Mouse (Mus musculus) kidney, adult 2 months (tissue): ENCODE measurements around the gene Rab3c. TPM values are rescaled to one million over a fixed set of nuclear protein-coding genes. Genes with fewer than 3 reads are reported as not detected.

Source experiments
- DNase-seq: peaks from one replicate; pipeline ENCODE4 v3.0.0; 2021
- H3K27ac ChIP-seq: fragments of 200-500 bp; 2 replicates; pipeline ENCODE4 v1.5.1; 2012; ENCODE audit warnings: low read depth, low read length, control low read depth, inconsistent platforms; ENCODE audit not compliant: insufficient read depth
- H3K27me3 ChIP-seq: fragments of 200-500 bp; replicated peaks from 2 replicates; pipeline ENCODE4 v1.6.1; 2012; ENCODE audit warnings: mild to moderate bottlenecking, moderate library complexity, low read length, inconsistent platforms; ENCODE audit not compliant: control insufficient read depth, insufficient read depth
- H3K36me3 ChIP-seq: fragments of 200-500 bp; 2 replicates; pipeline ENCODE4 v1.6.1; 2012; ENCODE audit warnings: mild to moderate bottlenecking, moderate library complexity, low read length, inconsistent platforms; ENCODE audit not compliant: control insufficient read depth, insufficient read depth
- H3K4me1 ChIP-seq: fragments of 200-500 bp; 2 replicates; pipeline ENCODE4 v1.6.1; 2011; ENCODE audit warnings: low read length; ENCODE audit not compliant: control insufficient read depth, insufficient read depth
- H3K4me3 ChIP-seq: fragments of 200-500 bp; 2 replicates; pipeline ENCODE4 v1.5.1; 2011; ENCODE audit warnings: mild to moderate bottlenecking, low read depth, low read length, control low read depth; ENCODE audit not compliant: insufficient read depth
- CTCF ChIP-seq: fragments of 200-500 bp; conservative IDR thresholded peaks from 2 replicates; pipeline ENCODE4 v1.5.1; 2011; ENCODE audit warnings: low read depth, mild to moderate bottlenecking, control low read depth, low read length, moderate library complexity, mixed read lengths; ENCODE audit not compliant: insufficient read depth, insufficient read length
- POLR2A ChIP-seq: fragments of 200-500 bp; IDR thresholded peaks from one replicate; pipeline ENCODE4 v1.6.1; 2011; ENCODE audit warnings: low read depth, low read length, control low read depth
- WGBS: fragments of 180-500 bp; shearing (Covaris S2); methylation state at CpG from one replicate; pipeline ENCODE4 v1.1.7; 2018; 5-methylcytosine and 5-hydroxymethylcytosine counted together
- polyA plus RNA-seq: library from polyadenylated mRNA; depleted of rRNA; stranded (reverse); fragments of >200 nt; gene quantifications from 2 replicates; pipeline ENCODE4 v1.2.3, GENCODE M21; 2012

Gene Rab3c
- polyA plus RNA-seq, 1 experiment = 0.33 TPM

DNA sequence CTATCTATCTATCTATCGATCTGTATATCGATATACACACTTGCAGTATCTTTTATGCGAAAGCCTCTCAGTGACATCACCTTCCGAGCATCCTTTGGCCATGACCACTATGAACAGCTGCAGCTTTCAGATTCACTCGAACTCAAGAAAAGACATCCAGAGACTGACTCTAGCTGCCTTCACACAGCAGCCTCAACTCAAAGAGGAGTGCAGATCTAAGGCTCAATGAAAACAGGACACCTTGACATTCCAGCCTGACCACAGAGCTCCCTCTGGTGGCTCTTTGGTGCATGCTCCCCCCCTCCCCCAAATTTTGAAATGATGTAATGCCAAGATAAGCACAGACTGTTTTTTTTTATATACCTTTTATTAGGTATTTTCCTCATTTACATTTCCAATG, 257.8 kb downstream of the Rab3c start:
- H3K4me1 ChIP-seq = no peaks in the 10 kb centered on the region
- 83% methylated on average over 5 of the region's 5 CpGs for WGBS
- no peaks in the 10 kb centered on the region for H3K27me3 ChIP-seq
- peak; percentile 4 for DNase-seq
- no peak overlapping the region for H3K27ac ChIP-seq
- no peaks in the 10 kb centered on the region for H3K36me3 ChIP-seq
- no peak for TF ChIP-seq POLR2A
- peak; percentile 71 for TF ChIP-seq CTCF
- no peak overlapping the region for H3K4me3 ChIP-seq

DNA sequence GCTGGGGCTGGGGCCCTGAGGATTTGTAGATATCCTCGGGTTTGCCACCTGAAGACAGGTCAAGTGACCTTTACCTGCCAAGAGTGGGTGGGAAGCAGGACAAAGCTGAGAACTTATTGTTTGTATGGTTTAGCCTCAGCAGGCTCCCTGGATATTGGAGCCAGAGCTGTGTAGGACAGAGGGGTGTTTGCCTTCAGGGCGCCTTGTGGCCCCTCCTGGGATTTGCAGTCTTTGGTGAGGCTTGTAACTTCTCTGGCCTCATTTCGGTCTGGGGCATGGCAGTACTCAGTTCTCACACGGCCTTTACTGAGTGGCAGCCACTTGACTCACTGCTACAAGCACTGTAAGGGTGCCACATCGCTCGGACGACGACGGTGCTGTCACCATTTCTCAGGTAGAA, 261.0 kb downstream of the Rab3c start:
- H3K27ac ChIP-seq = no peak overlapping the region
- no peaks in the 10 kb centered on the region for H3K4me1 ChIP-seq
- no peak overlapping the region for H3K4me3 ChIP-seq
- no peaks in the 10 kb centered on the region for H3K36me3 ChIP-seq
- WGBS = 79% methylated on average over 9 of the region's 9 CpGs
- no peaks in the 10 kb centered on the region for H3K27me3 ChIP-seq
- DNase-seq = no peak
- TF ChIP-seq POLR2A = no peak
- TF ChIP-seq CTCF = no peak

DNA sequence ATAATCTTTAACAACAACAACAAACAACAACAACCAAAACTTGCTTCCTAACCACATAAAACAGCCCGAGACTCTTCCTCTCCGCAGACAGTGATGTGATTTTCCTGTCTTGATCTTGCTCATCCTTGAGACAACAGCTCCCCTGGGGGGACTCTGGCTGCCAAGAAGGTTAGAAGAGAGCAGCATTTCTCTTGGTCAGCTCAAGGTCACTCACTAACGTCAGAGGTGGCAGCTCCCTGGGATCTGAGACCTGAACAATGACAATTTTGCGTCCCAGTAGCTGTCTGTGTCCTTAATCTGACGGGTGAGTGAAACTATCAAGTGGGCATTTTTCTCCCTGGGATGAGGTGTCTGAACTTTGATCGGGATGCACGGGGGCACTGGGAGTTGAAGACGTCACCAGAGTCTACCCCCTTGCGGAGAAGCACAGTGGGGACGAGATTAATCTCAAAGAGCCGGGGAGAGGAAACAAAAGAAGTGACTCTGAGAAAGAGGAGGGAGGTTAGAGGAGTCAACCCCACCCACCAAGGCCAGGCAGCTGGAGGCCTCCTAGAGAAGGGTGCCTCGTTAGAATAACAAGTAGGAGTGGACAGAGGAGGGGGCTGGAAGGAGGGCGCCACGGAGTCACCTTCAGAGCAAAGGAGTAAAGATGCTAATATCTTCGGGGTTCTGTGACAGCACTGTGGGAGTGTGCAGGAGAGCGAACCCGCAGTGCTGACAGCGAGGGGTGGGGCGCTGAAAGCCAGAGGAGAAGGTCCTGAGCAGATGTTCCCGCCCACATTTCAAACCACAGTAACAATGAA, 261.7 kb downstream of the Rab3c start:
- 13% methylated on average over 20 of the region's 20 CpGs for WGBS

DNA sequence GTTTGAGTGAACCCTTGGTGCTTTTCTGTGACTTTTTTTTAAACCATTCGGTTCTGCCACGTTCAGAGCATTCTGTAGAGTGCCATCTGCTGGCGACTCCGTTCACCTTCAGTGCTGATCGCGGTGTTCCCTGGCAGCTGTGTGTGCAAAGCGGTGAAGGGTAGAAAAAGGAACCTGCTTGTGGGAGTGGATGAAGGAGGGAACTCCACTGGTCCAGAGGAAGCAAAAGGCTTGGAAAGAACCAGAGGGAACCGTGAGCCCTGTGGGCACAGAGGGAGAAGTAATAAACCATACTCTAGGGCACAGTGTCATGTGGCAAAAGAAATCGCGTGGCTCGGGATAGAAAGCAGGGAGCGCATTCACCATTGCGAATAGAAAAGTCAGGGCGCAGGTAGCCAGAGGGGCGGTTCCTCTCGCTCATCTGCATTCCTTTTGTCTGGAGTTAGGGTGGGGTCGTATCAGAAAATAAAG, 262.3 kb downstream of the Rab3c start:
- Histone ChIP-seq H3K27ac (no peak overlapping the region), H3K4me3 (peak overlapping the region; percentile 49), H3K4me1 (no peaks in the 10 kb centered on the region), H3K36me3 (no peaks in the 10 kb centered on the region), H3K27me3 (no peaks in the 10 kb centered on the region)
- TF ChIP-seq POLR2A = no peak
- TF ChIP-seq CTCF = peak; percentile 83
- WGBS = under 1% methylated on average over 17 of the region's 17 CpGs
- peak; percentile 82 for DNase-seq

More for the DNA sequence above, 261.7 kb downstream of the Rab3c start:
- H3K4me1 ChIP-seq = no peaks in the 10 kb centered on the region
- no peak overlapping the region for H3K27ac ChIP-seq
- no peaks in the 10 kb centered on the region for H3K27me3 ChIP-seq
- H3K36me3 ChIP-seq = no peaks in the 10 kb centered on the region
- TF ChIP-seq POLR2A (no peak), CTCF (no peak)
- peak; percentile 4 for DNase-seq
- no peak overlapping the region for H3K4me3 ChIP-seq

DNA sequence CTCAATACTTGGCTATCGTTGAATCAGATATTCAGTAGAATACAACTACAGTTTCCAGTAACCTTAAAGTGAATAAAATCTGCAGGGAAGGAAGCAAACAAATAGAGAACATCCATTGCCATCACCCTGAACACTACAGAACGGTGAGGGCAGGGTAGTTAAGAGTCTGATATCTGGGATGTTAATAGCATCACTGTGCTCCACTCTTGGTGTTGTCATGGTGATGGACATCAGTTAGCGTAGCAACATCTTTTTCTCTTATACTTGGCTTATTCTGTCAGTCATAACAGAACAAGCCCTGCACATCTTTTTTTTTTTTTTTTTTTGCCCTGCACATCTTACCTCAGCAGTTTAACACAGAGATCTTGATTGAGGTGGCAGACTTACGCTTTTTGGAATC, 268.8 kb downstream of the Rab3c start:
- TF ChIP-seq POLR2A (no peak), CTCF (no peak)
- Histone ChIP-seq H3K36me3 (no peaks in the 10 kb centered on the region), H3K27me3 (no peaks in the 10 kb centered on the region), H3K27ac (no peak overlapping the region), H3K4me1 (no peaks in the 10 kb centered on the region), H3K4me3 (no peak overlapping the region)
- no peak for DNase-seq
- WGBS = 93% methylated on average over 4 of the region's 4 CpGs

DNA sequence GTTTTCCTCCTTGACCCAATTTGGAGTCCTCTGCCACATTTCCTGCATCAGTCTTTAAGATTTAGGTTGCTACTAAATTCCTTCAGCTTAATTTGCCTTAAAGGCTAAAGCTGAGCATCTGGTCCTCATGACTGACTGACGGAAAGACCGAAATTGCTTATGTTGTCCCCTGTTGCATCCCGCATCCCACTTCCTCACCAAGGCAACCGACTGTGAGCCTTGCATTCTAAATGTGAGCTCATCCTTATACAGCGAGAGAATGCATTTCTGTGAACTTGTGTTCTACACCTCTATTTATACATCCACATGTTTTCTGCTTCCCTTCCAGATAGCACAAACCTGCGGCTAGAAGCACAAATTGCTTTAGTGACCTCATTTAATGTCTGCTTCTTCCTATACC, 269.9 kb downstream of the Rab3c start:
- no peak overlapping the region for H3K4me3 ChIP-seq
- no peaks in the 10 kb centered on the region for H3K36me3 ChIP-seq
- TF ChIP-seq POLR2A (no peak), CTCF (no peak)
- H3K4me1 ChIP-seq = 0 out of 2 replicates have a peak, but pooled peaks cover 3% of the 10 kb centered on the region
- WGBS = 85% methylated on average over 6 of the region's 6 CpGs
- H3K27me3 ChIP-seq = no peaks in the 10 kb centered on the region
- DNase-seq = no peak
- no peak overlapping the region for H3K27ac ChIP-seq

DNA sequence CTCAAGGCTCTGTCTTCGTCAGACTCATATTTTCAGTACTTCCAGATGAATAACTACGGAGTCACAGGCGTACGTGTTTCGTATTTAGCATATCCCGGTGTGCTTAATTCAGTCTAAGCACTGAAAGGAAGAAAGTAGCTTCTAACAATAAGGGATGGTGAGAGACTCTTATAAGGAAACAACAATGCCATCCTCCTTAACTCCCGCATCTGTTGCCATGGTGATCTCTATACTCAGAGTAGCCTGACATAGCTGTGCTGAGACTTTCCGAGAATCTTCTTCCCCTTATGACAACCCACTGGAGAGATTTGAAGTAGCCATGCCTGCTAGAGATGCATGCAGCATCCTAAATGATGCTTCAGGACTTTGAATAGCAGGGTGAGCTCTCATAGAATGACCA, 272.3 kb downstream of the Rab3c start:
- TF ChIP-seq POLR2A = no peak
- no peak for TF ChIP-seq CTCF
- WGBS = 89% methylated on average over 8 of the region's 8 CpGs
- no peak for DNase-seq
- 0 out of 2 replicates have a peak, but pooled peaks cover 3% of the 10 kb centered on the region for H3K4me1 ChIP-seq
- no peak overlapping the region for H3K27ac ChIP-seq
- no peaks in the 10 kb centered on the region for H3K27me3 ChIP-seq
- no peak overlapping the region for H3K4me3 ChIP-seq
- H3K36me3 ChIP-seq = no peaks in the 10 kb centered on the region
